Mouse (Mus musculus) lung, postnatal 4 days (tissue): Measurements from ENCODE around the gene Gm8094.
A peak's percentile ranks its signal among the peaks of the same experiment; 100 is the strongest.
"Not testable (repeated sequence)": the region's sequence is repeated elsewhere in the genome, so short reads cannot be mapped to it uniquely, and the experiment has no call there.

Source experiments
- DNase-seq, 2 experiments: peaks; one replicate each; pipeline ENCODE4 v3.0.0; 2021

Gene Gm8094

GRCm38 (mm10) chr14:43076543-43076942, at the start of gene Gm8094:
Gene Gm8094, minus strand, starts transcription at chr14:43076643.
- not testable (repeated sequence) for DNase-seq

DNA sequence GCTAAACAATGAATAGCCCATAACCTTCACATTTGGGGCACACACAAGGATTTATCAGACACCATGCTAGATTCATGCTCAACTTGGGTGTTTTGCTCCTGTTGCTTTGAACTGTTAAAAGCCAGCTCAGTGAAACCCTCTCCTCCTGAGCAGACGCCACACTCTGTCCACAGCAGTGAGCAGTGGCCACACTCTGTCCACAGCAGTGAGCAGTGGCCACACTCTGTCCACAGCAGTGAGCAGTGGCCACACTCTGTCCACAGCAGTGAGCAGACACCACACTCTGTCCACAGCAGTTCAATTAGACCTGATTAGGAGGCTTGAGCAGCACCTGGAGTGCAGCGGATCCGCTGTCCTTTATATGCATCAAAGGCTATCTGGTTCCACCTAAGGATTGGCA, 43.2 kb upstream of the Gm8094 start:
- DNase-seq = peak in 1 of 2 experiments; percentile 24

DNA sequence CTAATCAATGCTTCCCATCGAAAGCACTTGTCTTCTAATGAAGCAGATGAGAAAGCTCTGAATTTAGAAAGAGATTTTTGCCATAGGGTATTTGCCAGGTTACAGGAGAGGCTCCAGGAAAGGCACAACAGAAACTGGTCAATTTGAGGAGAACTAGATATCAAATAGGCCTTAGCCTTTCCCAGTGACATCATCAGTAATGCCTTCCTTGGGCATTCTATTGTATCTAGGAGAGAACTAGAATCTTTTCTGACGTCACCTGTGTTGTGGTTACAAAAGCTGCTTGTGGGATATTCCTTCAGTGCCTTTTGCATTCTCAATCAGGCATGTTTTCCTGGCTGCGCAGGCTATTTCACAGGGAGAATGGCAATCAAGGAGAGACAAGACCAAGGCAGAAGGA, 23.9 kb upstream of the Gm8094 start, which contains the start of gene Gm8104:
Gm8104 (plus strand) TSS at position 301 of the 400 bp plus-strand sequence.
- not testable (repeated sequence) for DNase-seq

DNA sequence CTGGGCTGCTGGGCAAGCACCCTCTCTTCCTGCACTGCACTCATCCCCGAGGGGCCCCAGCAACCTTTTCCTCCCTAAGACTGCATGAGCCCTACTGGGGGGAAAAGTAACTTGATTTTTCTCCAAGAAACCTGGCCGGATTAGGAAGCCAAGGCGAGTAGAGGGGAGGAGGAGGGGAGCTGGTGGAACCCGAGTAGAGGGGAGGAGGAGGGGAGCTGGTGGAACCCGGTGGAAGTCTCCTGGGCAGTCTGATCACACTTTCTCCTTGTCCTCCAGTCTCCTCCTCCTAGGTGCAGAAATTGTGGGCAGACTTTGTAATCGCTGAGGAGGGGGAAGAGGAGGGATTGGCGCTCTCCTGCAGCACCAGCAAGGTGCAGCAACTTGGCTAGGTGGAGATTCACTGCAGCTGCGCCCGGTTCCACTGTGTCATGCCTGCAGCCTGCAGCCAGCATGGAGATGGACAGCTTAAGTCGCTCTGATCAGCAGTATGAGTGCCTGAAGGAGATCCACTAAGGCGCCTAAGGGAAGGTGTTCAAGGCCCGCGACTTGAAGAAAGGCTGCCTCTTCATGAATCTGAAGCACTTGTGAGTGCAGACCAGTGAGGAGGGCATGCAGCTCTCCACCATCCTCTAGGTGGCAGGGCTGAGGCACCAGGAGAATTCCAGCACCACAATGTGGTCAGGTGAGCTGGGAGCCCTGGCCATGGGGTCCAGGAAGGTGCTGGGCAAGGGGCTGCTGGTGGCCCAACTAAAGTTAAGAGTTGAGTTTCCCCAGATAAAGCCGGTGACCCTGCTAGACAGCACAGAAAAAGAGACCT, 12.9 kb upstream of the Gm8094 start:
- DNase-seq = not testable (repeated sequence)

DNA sequence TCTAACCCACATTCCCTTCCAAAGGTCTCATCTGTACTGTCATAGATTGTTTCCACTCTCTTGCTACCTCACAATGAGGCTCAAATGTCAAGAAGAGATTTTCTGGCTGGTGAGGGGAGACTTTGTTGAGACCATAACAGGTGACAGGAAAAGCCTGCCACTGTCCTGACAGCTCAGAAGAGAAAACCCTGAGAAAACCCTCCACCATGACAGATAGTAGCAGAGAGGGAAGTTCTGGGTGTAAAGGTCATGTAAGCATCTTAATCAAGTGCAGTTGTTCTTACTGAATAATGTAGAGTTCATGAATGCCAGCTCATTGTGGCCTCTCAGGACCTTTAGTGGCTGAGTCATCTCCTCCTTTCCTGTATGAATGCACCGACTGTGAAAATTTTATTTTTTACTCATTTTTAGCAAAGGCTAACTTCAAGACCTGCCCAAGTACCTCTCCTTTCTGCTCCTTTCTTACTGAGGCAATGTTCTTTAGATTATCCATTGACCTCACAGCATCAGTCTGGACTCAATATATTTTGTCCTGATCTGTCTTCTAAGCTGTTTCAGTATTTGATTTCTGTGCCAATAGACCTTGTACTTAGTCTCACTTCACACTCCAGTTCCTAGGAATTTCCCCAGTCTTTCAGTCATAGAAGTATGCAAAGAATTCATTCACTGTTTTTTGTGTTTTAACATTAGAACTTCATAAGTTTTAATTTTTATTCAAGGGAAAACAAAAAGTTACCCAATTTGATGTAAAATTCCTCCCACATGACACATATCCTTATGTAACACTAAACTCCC, 8.7 kb upstream of the Gm8094 start:
- DNase-seq = not testable (repeated sequence)

DNA sequence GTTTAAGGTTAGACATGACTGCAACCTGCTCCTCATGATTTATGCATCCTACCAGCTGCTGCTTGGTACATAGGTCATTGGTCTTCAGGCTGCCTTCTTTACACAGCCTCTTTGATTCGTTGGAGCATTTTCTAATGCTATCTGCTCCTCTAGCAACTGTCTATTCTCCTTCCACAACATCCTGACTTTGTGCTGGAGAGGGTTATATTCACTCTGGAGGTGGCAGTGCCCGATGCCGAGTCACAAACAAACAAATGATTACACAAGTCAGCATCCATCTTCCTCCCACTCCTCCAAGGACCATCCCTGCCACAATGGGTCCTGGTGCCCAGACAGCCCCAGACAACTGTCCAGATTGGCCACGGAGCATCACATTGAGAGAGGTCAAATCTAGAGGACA, 16.3 kb downstream of the Gm8094 start:
- peak; percentile 5 to 18 for DNase-seq

- DNase-seq = peak in 1 of 2 experiments; percentile 18
Measured at GRCm38 (mm10) chr14:43058063-43058462, 18.4 kb downstream of the Gm8094 start.
